Mouse (Mus musculus) myocyte (in vitro differentiated cells): ENCODE data around the gene Arhgap9. TPM values are rescaled to one million over a fixed set of nuclear protein-coding genes. Genes with fewer than 3 reads are reported as not detected.

Experiments
- H3K27me3 ChIP-seq: one replicate; pipeline ENCODE4 v1.6.1; 2011; ENCODE audit not compliant: control insufficient read depth, insufficient read depth, insufficient read length
- H3K36me3 ChIP-seq: one replicate; pipeline ENCODE4 v1.6.1; 2011; ENCODE audit not compliant: control insufficient read depth, insufficient read depth
- H3K4me2 ChIP-seq: one replicate; pipeline ENCODE4 v1.6.1; 2011; ENCODE audit warnings: low read depth, control low read depth
- H3K4me3 ChIP-seq: one replicate; pipeline ENCODE4 v1.5.1; 2011; ENCODE audit warnings: mild to moderate bottlenecking, control low read depth, moderate library complexity
- H3K79me2 ChIP-seq: one replicate; pipeline ENCODE4 v1.6.1; 2011; ENCODE audit not compliant: control insufficient read depth, insufficient read depth
- H3ac ChIP-seq: one replicate; pipeline ENCODE4 v1.6.1; 2011; ENCODE audit not compliant: control insufficient read depth, insufficient read length
- CEBPB ChIP-seq: IDR thresholded peaks from 2 replicates; pipeline ENCODE4 v1.6.1; 2011; ENCODE audit warnings: mild to moderate bottlenecking, moderate library complexity; ENCODE audit not compliant: poor library complexity, insufficient read depth, severe bottlenecking
- E2F4 ChIP-seq: IDR thresholded peaks from one replicate; pipeline ENCODE4 v1.6.1; 2011; ENCODE audit warnings: mild to moderate bottlenecking, control low read depth, moderate library complexity; ENCODE audit not compliant: insufficient read depth
- MAX ChIP-seq: IDR thresholded peaks from one replicate; pipeline ENCODE4 v1.6.1; 2011; ENCODE audit warnings: low read depth, mild to moderate bottlenecking, control low read depth
- MYOD1 ChIP-seq, 3 experiments: IDR thresholded peaks; one replicate each; pipeline ENCODE4 v1.6.1; 2011; ENCODE audit warnings: control low read depth in 2 of 3, low read depth in 2 of 3, mild to moderate bottlenecking in 2 of 3, moderate library complexity in 1 of 3; ENCODE audit not compliant: insufficient read length in 2 of 3, control insufficient read depth in 1 of 3
- MYOG ChIP-seq, 3 experiments: IDR thresholded peaks; one replicate each; pipeline ENCODE4 v1.6.1; 2011; ENCODE audit warnings: control low read depth in 2 of 3, low read depth in 2 of 3, mild to moderate bottlenecking in 2 of 3; ENCODE audit not compliant: insufficient read length in 2 of 3, control insufficient read depth in 1 of 3, insufficient read depth in 1 of 3
- POLR2A ChIP-seq: IDR thresholded peaks from one replicate; pipeline ENCODE4 v1.6.1; 2011; ENCODE audit warnings: low read depth, mild to moderate bottlenecking, control low read depth, moderate library complexity; ENCODE audit not compliant: insufficient read length
- POLR2AphosphoS2 ChIP-seq: IDR thresholded peaks from one replicate; pipeline ENCODE4 v1.6.1; 2011; ENCODE audit warnings: low read depth, control low read depth; ENCODE audit not compliant: insufficient read length
- REST ChIP-seq: IDR thresholded peaks from one replicate; pipeline ENCODE4 v1.6.1; 2011; ENCODE audit warnings: mild to moderate bottlenecking, control low read depth, moderate library complexity; ENCODE audit not compliant: insufficient read depth, insufficient read length
- SRF ChIP-seq: IDR thresholded peaks from one replicate; pipeline ENCODE4 v1.6.1; 2011; ENCODE audit warnings: low read depth; ENCODE audit not compliant: control insufficient read depth, insufficient read length
- TCF12 ChIP-seq: IDR thresholded peaks from one replicate; pipeline ENCODE4 v1.6.1; 2011; ENCODE audit warnings: mild to moderate bottlenecking, control low read depth; ENCODE audit not compliant: poor library complexity, insufficient read depth, severe bottlenecking
- TCF3 ChIP-seq: IDR thresholded peaks from one replicate; pipeline ENCODE4 v1.6.1; 2011; ENCODE audit warnings: low read depth, control low read depth; ENCODE audit not compliant: insufficient read length
- USF1 ChIP-seq: IDR thresholded peaks from one replicate; pipeline ENCODE4 v1.6.1; 2011; ENCODE audit warnings: low read depth, mild to moderate bottlenecking, control low read depth, moderate library complexity
- polyA plus RNA-seq: library from polyadenylated mRNA; unstranded; fragments of >200 nt; fragmentation: generic; extraction: Trizol; gene quantifications from one replicate; pipeline ENCODE4 v1.2.1, GENCODE M21; 2012; ENCODE audit warnings: missing spikeins

The Arhgap9 gene
- polyA plus RNA-seq, 1 experiment = 0.77 TPM

- H3K4me2 ChIP-seq = no peak overlapping the region
- H3K79me2 ChIP-seq = no peaks in the 10 kb centered on the region
- TF ChIP-seq POLR2A (no peak), CEBPB (no peak), MAX (no peak), POLR2AphosphoS2 (no peak), SRF (no peak), MYOG (IDR thresholded peaks at IDR 0.05; ENCODE audit: control insufficient read depth in 1 of 3, insufficient read depth in 1 of 3, insufficient read length in 2 of 3, low read depth in 2 of 3) (no peak), TCF12 (no peak), REST (no peak), TCF3 (no peak), USF1 (no peak), E2F4 (no peak), MYOD1 (IDR thresholded peaks at IDR 0.05; ENCODE audit: control insufficient read depth in 1 of 3, insufficient read length in 2 of 3, low read depth in 2 of 3) (no peak)
- no peak overlapping the region for H3ac ChIP-seq
- H3K36me3 ChIP-seq = no peaks in the 10 kb centered on the region
- H3K4me3 ChIP-seq = no peak overlapping the region
- peaks cover 42% of the 10 kb centered on the region for H3K27me3 ChIP-seq
These were observed 1.5 kb downstream of the Arhgap9 start for GRCm38 (mm10) chr10:127323131-127323855.

- Histone ChIP-seq H3K79me2 (no peaks in the 10 kb centered on the region), H3K4me2 (no peak overlapping the region), H3ac (no peak overlapping the region), H3K27me3 (peaks cover 42% of the 10 kb centered on the region), H3K36me3 (no peaks in the 10 kb centered on the region), H3K4me3 (no peak overlapping the region)
- TF ChIP-seq USF1 (no peak), SRF (no peak), TCF12 (no peak), TCF3 (no peak), CEBPB (no peak), MYOD1 (IDR thresholded peaks at IDR 0.05; ENCODE audit: control insufficient read depth in 1 of 3, insufficient read length in 2 of 3, low read depth in 2 of 3) (no peak), POLR2A (no peak), POLR2AphosphoS2 (no peak), MAX (no peak), REST (no peak), MYOG (IDR thresholded peaks at IDR 0.05; ENCODE audit: control insufficient read depth in 1 of 3, insufficient read depth in 1 of 3, insufficient read length in 2 of 3, low read depth in 2 of 3) (no peak), E2F4 (no peak)
These were observed 2.7 kb downstream of the Arhgap9 start for GRCm38 (mm10) chr10:127324495-127324894.

- no peaks in the 10 kb centered on the region for H3K79me2 ChIP-seq
- H3K4me2 ChIP-seq = no peak overlapping the region
- H3K27me3 ChIP-seq = peaks cover 42% of the 10 kb centered on the region
- no peak overlapping the region for H3K4me3 ChIP-seq
- H3K36me3 ChIP-seq = no peaks in the 10 kb centered on the region
- TF ChIP-seq POLR2AphosphoS2 = no peak
- TF ChIP-seq TCF12 = no peak
- TF ChIP-seq E2F4 = no peak
- TF ChIP-seq MAX = no peak
- TF ChIP-seq USF1 = no peak
- no peak for TF ChIP-seq TCF3
- TF ChIP-seq CEBPB = no peak
- no peak for TF ChIP-seq SRF
- TF ChIP-seq POLR2A = no peak
- no peak for TF ChIP-seq MYOG (IDR thresholded peaks at IDR 0.05; ENCODE audit: control insufficient read depth in 1 of 3, insufficient read depth in 1 of 3, insufficient read length in 2 of 3, low read depth in 2 of 3)
- TF ChIP-seq MYOD1 (IDR thresholded peaks at IDR 0.05; ENCODE audit: control insufficient read depth in 1 of 3, insufficient read length in 2 of 3, low read depth in 2 of 3) = no peak
- H3ac ChIP-seq = no peak overlapping the region
These were observed 3.8 kb downstream of the Arhgap9 start for GRCm38 (mm10) chr10:127325454-127326016.

GRCm38 (mm10) chr10:127326017-127326801, 4.4 kb downstream of the Arhgap9 start:
- H3K27me3 ChIP-seq = peaks cover 42% of the 10 kb centered on the region
- TF ChIP-seq SRF = no peak
- TF ChIP-seq MAX = no peak
- no peak for TF ChIP-seq POLR2A
- no peak for TF ChIP-seq E2F4
- TF ChIP-seq CEBPB = no peak
- no peak for TF ChIP-seq REST
- TF ChIP-seq TCF12 = no peak
- no peak for TF ChIP-seq MYOD1 (IDR thresholded peaks at IDR 0.05; ENCODE audit: control insufficient read depth in 1 of 3, insufficient read length in 2 of 3, low read depth in 2 of 3)
- H3K79me2 ChIP-seq = no peaks in the 10 kb centered on the region
- no peak overlapping the region for H3K4me3 ChIP-seq
- no peak overlapping the region for H3ac ChIP-seq
- no peaks in the 10 kb centered on the region for H3K36me3 ChIP-seq
- H3K4me2 ChIP-seq = no peak overlapping the region
